Mouse (Mus musculus): ENCODE results near the gene Pomp.

GRCm38 (mm10) chr5:147825375-147825969, 34.8 kb upstream of the Pomp start:
- TF ChIP-seq CTCF (IDR thresholded peaks at IDR 0.05; ENCODE audit: low read depth) (no peak), EP300 (IDR thresholded peaks at IDR 0.05; ENCODE audit: low read depth) (no peak)
